Mouse (Mus musculus): ENCODE measurements at regions not wholly inside any gene's neighbourhood (a gene's known extent, or its start where the extent isn't known, plus 50 kb on each side); places are given as distances from the start of the nearest gene placed in this dataset.
A peak's percentile ranks its signal among the peaks of the same experiment; 100 is the strongest.

- no peak overlapping the region for H3K4me3 ChIP-seq (replicated peaks; ENCODE audit: low read length)
- H3K4me1 ChIP-seq (replicated peaks; ENCODE audit: low read depth, low read length), result no peaks in the 10 kb centered on the region
- no peaks in the 10 kb centered on the region for H3K27me3 ChIP-seq (ENCODE audit: insufficient read depth, low read length)
- H3K9me3 ChIP-seq (ENCODE audit: low read length), result no peaks in the 10 kb centered on the region
- H3K36me3 ChIP-seq (ENCODE audit: insufficient read depth, low read length), result no peaks in the 10 kb centered on the region
- TF ChIP-seq POU5F1 (IDR thresholded peaks at IDR 0.05; ENCODE audit: borderline replicate concordance, low read length) (no peak), CTCF (conservative IDR thresholded peaks at IDR 0.05; ENCODE audit: low read length) (no peak), NANOG (IDR thresholded peaks at IDR 0.05; ENCODE audit: borderline replicate concordance, low read length) (no peak)
Observed at GRCm38 (mm10) chr4:95358674-95359073, 198.6 kb upstream of the Fggy start.

- Histone ChIP-seq H3K36me3 (ENCODE audit: insufficient read depth, low read length) (no peaks in the 10 kb centered on the region), H3K4me3 (replicated peaks; ENCODE audit: low read length) (no peak overlapping the region), H3K9me3 (ENCODE audit: low read length) (no peaks in the 10 kb centered on the region), H3K27me3 (ENCODE audit: insufficient read depth, low read length) (no peaks in the 10 kb centered on the region), H3K4me1 (replicated peaks; ENCODE audit: low read depth, low read length) (no peaks in the 10 kb centered on the region)
- TF ChIP-seq CTCF (conservative IDR thresholded peaks at IDR 0.05; ENCODE audit: low read length) (no peak), NANOG (IDR thresholded peaks at IDR 0.05; ENCODE audit: borderline replicate concordance, low read length) (peak; percentile 44; the same call in 1 of the 2 replicates)
Observed at GRCm38 (mm10) chr4:95360336-95360967, 196.9 kb upstream of the Fggy start.

- H3K27me3 ChIP-seq (ENCODE audit: insufficient read depth, low read length), result no peaks in the 10 kb centered on the region
- H3K9me3 ChIP-seq (ENCODE audit: low read length), result peaks cover 25% of the 10 kb centered on the region
- TF ChIP-seq POU5F1 (IDR thresholded peaks at IDR 0.05; ENCODE audit: borderline replicate concordance, low read length), result no peak
- TF ChIP-seq NANOG (IDR thresholded peaks at IDR 0.05; ENCODE audit: borderline replicate concordance, low read length), result no peak
- TF ChIP-seq CTCF (conservative IDR thresholded peaks at IDR 0.05; ENCODE audit: low read length), result no peak
- H3K36me3 ChIP-seq (ENCODE audit: insufficient read depth, low read length), result no peaks in the 10 kb centered on the region
- no peaks in the 10 kb centered on the region for H3K4me1 ChIP-seq (replicated peaks; ENCODE audit: low read depth, low read length)
- H3K4me3 ChIP-seq (replicated peaks; ENCODE audit: low read length), result no peak overlapping the region
Observed at GRCm38 (mm10) chr4:95364376-95365082, 192.8 kb upstream of the Fggy start.

- Histone ChIP-seq H3K27me3 (ENCODE audit: insufficient read depth, low read length) (no peaks in the 10 kb centered on the region), H3K4me3 (replicated peaks; ENCODE audit: low read length) (no peak overlapping the region), H3K9me3 (ENCODE audit: low read length) (peaks cover 11% of the 10 kb centered on the region; the same call in 1 of the 2 replicates), H3K4me1 (replicated peaks; ENCODE audit: low read depth, low read length) (peaks cover 3% of the 10 kb centered on the region; the same call in 1 of the 2 replicates), H3K36me3 (ENCODE audit: insufficient read depth, low read length) (no peaks in the 10 kb centered on the region)
- TF ChIP-seq POU5F1 (IDR thresholded peaks at IDR 0.05; ENCODE audit: borderline replicate concordance, low read length) (no peak), NANOG (IDR thresholded peaks at IDR 0.05; ENCODE audit: borderline replicate concordance, low read length) (no peak), CTCF (conservative IDR thresholded peaks at IDR 0.05; ENCODE audit: low read length) (no peak)
Observed at GRCm38 (mm10) chr4:95376386-95376785, 180.9 kb upstream of the Fggy start.

GRCm38 (mm10) chr4:95377222-95378134, 179.8 kb upstream of the Fggy start:
- H3K36me3 ChIP-seq (ENCODE audit: insufficient read depth, low read length), result no peaks in the 10 kb centered on the region
- H3K27me3 ChIP-seq (ENCODE audit: insufficient read depth, low read length), result no peaks in the 10 kb centered on the region
- H3K4me3 ChIP-seq (replicated peaks; ENCODE audit: low read length), result no peak overlapping the region
- H3K9me3 ChIP-seq (ENCODE audit: low read length), result peaks cover 6% of the 10 kb centered on the region; the same call in 1 of the 2 replicates
- H3K4me1 ChIP-seq (replicated peaks; ENCODE audit: low read depth, low read length), result peaks cover 3% of the 10 kb centered on the region; the same call in 1 of the 2 replicates
- TF ChIP-seq CTCF (conservative IDR thresholded peaks at IDR 0.05; ENCODE audit: low read length), result no peak
- no peak for TF ChIP-seq NANOG (IDR thresholded peaks at IDR 0.05; ENCODE audit: borderline replicate concordance, low read length)
- TF ChIP-seq POU5F1 (IDR thresholded peaks at IDR 0.05; ENCODE audit: borderline replicate concordance, low read length), result no peak

GRCm38 (mm10) chr4:95378645-95379044, 178.7 kb upstream of the Fggy start:
- Histone ChIP-seq H3K4me1 (replicated peaks; ENCODE audit: low read depth, low read length) (peaks cover 3% of the 10 kb centered on the region; the same call in 1 of the 2 replicates), H3K27me3 (ENCODE audit: insufficient read depth, low read length) (no peaks in the 10 kb centered on the region), H3K4me3 (replicated peaks; ENCODE audit: low read length) (no peak overlapping the region), H3K9me3 (ENCODE audit: low read length) (peaks cover 6% of the 10 kb centered on the region; the same call in 1 of the 2 replicates), H3K36me3 (ENCODE audit: insufficient read depth, low read length) (no peaks in the 10 kb centered on the region)
- TF ChIP-seq NANOG (IDR thresholded peaks at IDR 0.05; ENCODE audit: borderline replicate concordance, low read length) (no peak), POU5F1 (IDR thresholded peaks at IDR 0.05; ENCODE audit: borderline replicate concordance, low read length) (no peak), CTCF (conservative IDR thresholded peaks at IDR 0.05; ENCODE audit: low read length) (no peak)

GRCm38 (mm10) chr4:95383216-95383892, 174.0 kb upstream of the Fggy start:
- Histone ChIP-seq H3K36me3 (ENCODE audit: insufficient read depth, low read length) (no peaks in the 10 kb centered on the region), H3K4me1 (replicated peaks; ENCODE audit: low read depth, low read length) (peaks cover 13% of the 10 kb centered on the region; the same call in 1 of the 2 replicates), H3K4me3 (replicated peaks; ENCODE audit: low read length) (no peak overlapping the region), H3K9me3 (ENCODE audit: low read length) (no peaks in the 10 kb centered on the region), H3K27me3 (ENCODE audit: insufficient read depth, low read length) (no peaks in the 10 kb centered on the region)
- no peak for TF ChIP-seq CTCF (conservative IDR thresholded peaks at IDR 0.05; ENCODE audit: low read length)
- no peak for TF ChIP-seq POU5F1 (IDR thresholded peaks at IDR 0.05; ENCODE audit: borderline replicate concordance, low read length)
- no peak for TF ChIP-seq NANOG (IDR thresholded peaks at IDR 0.05; ENCODE audit: borderline replicate concordance, low read length)

Data from E14TG2a.4 (cell line).